Mouse (Mus musculus): Measurements from ENCODE around the gene Grm1. TPM values are rescaled to one million over a fixed set of nuclear protein-coding genes. Genes with fewer than 3 reads are reported as not detected.
"Not testable (repeated sequence)": the region's sequence is repeated elsewhere in the genome, so short reads cannot be mapped to it uniquely, and the experiment has no call there.

Grm1 gene
- polyA plus RNA-seq, 1 experiment from 2014 or later, result 0.04 TPM

- no peak overlapping the region for H3K4me2 ChIP-seq (ENCODE audit: low read depth, low read length)
- H3K27ac ChIP-seq (replicated peaks; ENCODE audit: low read depth, low read length), result no peak overlapping the region
- H3K4me1 ChIP-seq (ENCODE audit: control insufficient read depth, insufficient read depth, low read length), result no peaks in the 10 kb centered on the region
- 0 out of 2 replicates have a peak, but pooled peaks have one; percentile 26 for ATAC-seq (ENCODE audit: low read depth)
- no peaks in the 10 kb centered on the region for H3K27me3 ChIP-seq (replicated peaks; ENCODE audit: control insufficient read depth, insufficient read depth, low read length)
- no peak overlapping the region for H3K4me3 ChIP-seq (ENCODE audit: low read depth, low read length)
- 57% methylated on average over 10 of the region's 10 CpGs for WGBS
- no peak overlapping the region for H3K9ac ChIP-seq (ENCODE audit: low read depth, low read length)
- DNase-seq (ENCODE audit: low spot score), result peak; percentile 16
- H3K36me3 ChIP-seq (ENCODE audit: control insufficient read depth, insufficient read depth, low read length), result no peaks in the 10 kb centered on the region
- no peaks in the 10 kb centered on the region for H3K9me3 ChIP-seq (ENCODE audit: control insufficient read depth, low read length)
Measured at GRCm38 (mm10) chr10:11061318-11062071, 20.7 kb downstream of the Grm1 start.

- Histone ChIP-seq H3K4me1 (ENCODE audit: control insufficient read depth, insufficient read depth, low read length) (no peaks in the 10 kb centered on the region), H3K9ac (ENCODE audit: low read depth, low read length) (no peak overlapping the region), H3K27me3 (replicated peaks; ENCODE audit: control insufficient read depth, insufficient read depth, low read length) (no peaks in the 10 kb centered on the region; the same call in 1 of the 2 replicates), H3K27ac (replicated peaks; ENCODE audit: low read depth, low read length) (no peak overlapping the region), H3K4me2 (ENCODE audit: low read depth, low read length) (no peak overlapping the region), H3K36me3 (ENCODE audit: control insufficient read depth, insufficient read depth, low read length) (no peaks in the 10 kb centered on the region), H3K4me3 (ENCODE audit: low read depth, low read length) (no peak overlapping the region), H3K9me3 (ENCODE audit: control insufficient read depth, low read length) (no peaks in the 10 kb centered on the region)
- DNase-seq (ENCODE audit: low spot score), result no peak
- no peak for ATAC-seq (ENCODE audit: low read depth)
- 84% methylated on average over 7 of the region's 7 CpGs for WGBS
Measured at GRCm38 (mm10) chr10:11049361-11049760, 32.8 kb downstream of the Grm1 start.

GRCm38 (mm10) chr10:11045421-11045820 is 36.7 kb downstream of the Grm1 start:
- H3K36me3 ChIP-seq (ENCODE audit: control insufficient read depth, insufficient read depth, low read length); ATAC-seq (ENCODE audit: low read depth); H3K27ac ChIP-seq (replicated peaks; ENCODE audit: low read depth, low read length); H3K27me3 ChIP-seq (replicated peaks; ENCODE audit: control insufficient read depth, insufficient read depth, low read length); H3K4me2 ChIP-seq (ENCODE audit: low read depth, low read length); H3K4me1 ChIP-seq (ENCODE audit: control insufficient read depth, insufficient read depth, low read length); H3K4me3 ChIP-seq (ENCODE audit: low read depth, low read length); H3K9ac ChIP-seq (ENCODE audit: low read depth, low read length); DNase-seq (ENCODE audit: low spot score); H3K9me3 ChIP-seq (ENCODE audit: control insufficient read depth, low read length): not testable (repeated sequence)
- WGBS, result 56% methylated on average over 11 of the region's 13 CpGs

GRCm38 (mm10) chr10:11044455-11045106 is 37.6 kb downstream of the Grm1 start:
- WGBS, result 81% methylated on average over 1 of the region's 1 CpGs
- H3K36me3 ChIP-seq (ENCODE audit: control insufficient read depth, insufficient read depth, low read length), result no peaks in the 10 kb centered on the region
- no peak overlapping the region for H3K27ac ChIP-seq (replicated peaks; ENCODE audit: low read depth, low read length)
- no peak overlapping the region for H3K4me2 ChIP-seq (ENCODE audit: low read depth, low read length)
- no peaks in the 10 kb centered on the region for H3K4me1 ChIP-seq (ENCODE audit: control insufficient read depth, insufficient read depth, low read length)
- H3K27me3 ChIP-seq (replicated peaks; ENCODE audit: control insufficient read depth, insufficient read depth, low read length), result no peaks in the 10 kb centered on the region
- no peak overlapping the region for H3K4me3 ChIP-seq (ENCODE audit: low read depth, low read length)
- H3K9ac ChIP-seq (ENCODE audit: low read depth, low read length), result no peak overlapping the region
- no peaks in the 10 kb centered on the region for H3K9me3 ChIP-seq (ENCODE audit: control insufficient read depth, low read length)
- ATAC-seq (ENCODE audit: low read depth) (no peak), DNase-seq (ENCODE audit: low spot score) (no peak)

- no peaks in the 10 kb centered on the region for H3K4me1 ChIP-seq (ENCODE audit: control insufficient read depth, insufficient read depth, low read length)
- no peaks in the 10 kb centered on the region for H3K36me3 ChIP-seq (ENCODE audit: control insufficient read depth, insufficient read depth, low read length)
- H3K27ac ChIP-seq (replicated peaks; ENCODE audit: low read depth, low read length), result no peak overlapping the region
- H3K27me3 ChIP-seq (replicated peaks; ENCODE audit: control insufficient read depth, insufficient read depth, low read length), result no peaks in the 10 kb centered on the region
- ATAC-seq (ENCODE audit: low read depth) (no peak), DNase-seq (ENCODE audit: low spot score) (no peak)
- H3K9me3 ChIP-seq (ENCODE audit: control insufficient read depth, low read length), result no peaks in the 10 kb centered on the region
- no peak overlapping the region for H3K9ac ChIP-seq (ENCODE audit: low read depth, low read length)
- no peak overlapping the region for H3K4me3 ChIP-seq (ENCODE audit: low read depth, low read length)
- no peak overlapping the region for H3K4me2 ChIP-seq (ENCODE audit: low read depth, low read length)
Measured at GRCm38 (mm10) chr10:11039323-11039722, 42.8 kb downstream of the Grm1 start.

GRCm38 (mm10) chr10:11032221-11032620 is 49.9 kb downstream of the Grm1 start:
- Histone ChIP-seq H3K4me3 (ENCODE audit: low read depth, low read length) (no peak overlapping the region), H3K9me3 (ENCODE audit: control insufficient read depth, low read length) (no peaks in the 10 kb centered on the region), H3K9ac (ENCODE audit: low read depth, low read length) (no peak overlapping the region), H3K27me3 (replicated peaks; ENCODE audit: control insufficient read depth, insufficient read depth, low read length) (no peaks in the 10 kb centered on the region), H3K36me3 (ENCODE audit: control insufficient read depth, insufficient read depth, low read length) (no peaks in the 10 kb centered on the region), H3K4me1 (ENCODE audit: control insufficient read depth, insufficient read depth, low read length) (no peaks in the 10 kb centered on the region), H3K4me2 (ENCODE audit: low read depth, low read length) (no peak overlapping the region), H3K27ac (replicated peaks; ENCODE audit: low read depth, low read length) (no peak overlapping the region)
- DNase-seq (ENCODE audit: low spot score) (peak; percentile 23), ATAC-seq (ENCODE audit: low read depth) (no peak)
- WGBS, result 26% methylated on average over 2 of the region's 2 CpGs

GRCm38 (mm10) chr10:11025764-11026518 is 56.2 kb downstream of the Grm1 start:
- Histone ChIP-seq H3K36me3 (ENCODE audit: control insufficient read depth, insufficient read depth, low read length) (no peaks in the 10 kb centered on the region), H3K27ac (replicated peaks; ENCODE audit: low read depth, low read length) (no peak overlapping the region), H3K4me2 (ENCODE audit: low read depth, low read length) (no peak overlapping the region), H3K9ac (ENCODE audit: low read depth, low read length) (no peak overlapping the region), H3K9me3 (ENCODE audit: control insufficient read depth, low read length) (no peaks in the 10 kb centered on the region), H3K4me3 (ENCODE audit: low read depth, low read length) (no peak overlapping the region), H3K4me1 (ENCODE audit: control insufficient read depth, insufficient read depth, low read length) (no peaks in the 10 kb centered on the region), H3K27me3 (replicated peaks; ENCODE audit: control insufficient read depth, insufficient read depth, low read length) (no peaks in the 10 kb centered on the region)
- DNase-seq (ENCODE audit: low spot score) (no peak), ATAC-seq (ENCODE audit: low read depth) (no peak)
- 54% methylated on average over 6 of the region's 6 CpGs for WGBS

GRCm38 (mm10) chr10:11018970-11019531 is 63.1 kb downstream of the Grm1 start:
- no peak overlapping the region for H3K4me2 ChIP-seq (ENCODE audit: low read depth, low read length)
- 74% methylated on average over 2 of the region's 2 CpGs for WGBS

More at GRCm38 (mm10) chr10:11018970-11019531, 63.1 kb downstream of the Grm1 start:
- H3K9ac ChIP-seq (ENCODE audit: low read depth, low read length), result no peak overlapping the region
- no peaks in the 10 kb centered on the region for H3K9me3 ChIP-seq (ENCODE audit: control insufficient read depth, low read length)
- H3K36me3 ChIP-seq (ENCODE audit: control insufficient read depth, insufficient read depth, low read length), result no peaks in the 10 kb centered on the region
- H3K27ac ChIP-seq (replicated peaks; ENCODE audit: low read depth, low read length), result no peak overlapping the region
- H3K27me3 ChIP-seq (replicated peaks; ENCODE audit: control insufficient read depth, insufficient read depth, low read length), result no peaks in the 10 kb centered on the region
- no peak for DNase-seq (ENCODE audit: low spot score)
- no peak for ATAC-seq (ENCODE audit: low read depth)
- no peak overlapping the region for H3K4me3 ChIP-seq (ENCODE audit: low read depth, low read length)
- no peaks in the 10 kb centered on the region for H3K4me1 ChIP-seq (ENCODE audit: control insufficient read depth, insufficient read depth, low read length)
